Mouse (Mus musculus): Measurements from ENCODE around the gene Brd3. TPM values are rescaled to one million over a fixed set of nuclear protein-coding genes. Genes with fewer than 3 reads are reported as not detected.
A peak's percentile ranks its signal among the peaks of the same experiment; 100 is the strongest.

Gene Brd3
- polyA plus RNA-seq, 1 experiment: 21.7 TPM

- TF ChIP-seq CTCF (IDR thresholded peaks at IDR 0.05; ENCODE audit: extremely low read depth, insufficient read depth, low read length) (no peak), POLR2A (IDR thresholded peaks at IDR 0.05; ENCODE audit: extremely low read depth, insufficient read depth, low read length) (no peak)
- H3K4me1 ChIP-seq (ENCODE audit: control insufficient read depth, insufficient read depth, low read length): peaks cover 8% of the 10 kb centered on the region
- peak overlapping the region; percentile 99; the same call in 1 of the 2 replicates for H3K4me3 ChIP-seq (ENCODE audit: insufficient read depth, low read length)
- H3K27ac ChIP-seq (ENCODE audit: insufficient read depth, low read length): no peak overlapping the region
Measured at GRCm38 (mm10) chr2:27473911-27474310, 33.6 kb downstream of the Brd3 start.

DNA sequence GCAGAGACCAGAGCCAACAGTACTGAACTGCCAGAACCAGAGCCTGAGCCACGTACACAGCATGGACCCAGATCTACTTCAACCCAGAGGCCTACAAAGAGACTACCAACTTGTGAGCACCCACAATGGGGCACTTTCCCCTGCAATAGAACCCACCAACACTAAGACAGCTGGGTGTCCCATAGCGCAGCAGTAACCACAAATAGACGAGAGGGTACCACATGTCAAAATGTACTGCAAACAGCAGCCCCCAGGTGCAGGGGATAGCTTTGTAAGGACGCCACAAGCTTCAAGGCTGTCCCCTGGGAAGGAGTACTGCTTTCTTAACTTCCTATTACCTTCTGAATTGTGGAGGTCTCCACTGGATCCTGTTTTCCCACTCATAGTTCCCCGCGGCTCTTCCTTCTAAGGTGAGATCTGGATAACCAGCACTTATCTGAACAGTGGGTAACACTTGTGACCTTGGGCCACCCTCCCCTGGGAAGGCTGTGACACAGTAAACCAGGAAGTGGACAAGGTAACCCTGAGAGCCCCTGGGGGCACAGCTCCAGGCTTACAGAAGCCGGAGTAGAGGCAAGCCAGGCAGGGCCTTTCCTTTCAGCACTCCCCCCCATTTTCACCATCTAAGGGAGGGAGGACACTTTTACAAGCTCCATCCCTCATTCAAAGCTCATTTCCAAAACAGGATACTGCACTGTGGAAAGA, 34.2 kb downstream of the Brd3 start:
- H3K4me3 ChIP-seq (ENCODE audit: insufficient read depth, low read length): no peak overlapping the region
- TF ChIP-seq POLR2A (IDR thresholded peaks at IDR 0.05; ENCODE audit: extremely low read depth, insufficient read depth, low read length): no peak
- no peak for TF ChIP-seq CTCF (IDR thresholded peaks at IDR 0.05; ENCODE audit: extremely low read depth, insufficient read depth, low read length)
- H3K27ac ChIP-seq (ENCODE audit: insufficient read depth, low read length): no peak overlapping the region
- peaks cover 8% of the 10 kb centered on the region for H3K4me1 ChIP-seq (ENCODE audit: control insufficient read depth, insufficient read depth, low read length)

DNA sequence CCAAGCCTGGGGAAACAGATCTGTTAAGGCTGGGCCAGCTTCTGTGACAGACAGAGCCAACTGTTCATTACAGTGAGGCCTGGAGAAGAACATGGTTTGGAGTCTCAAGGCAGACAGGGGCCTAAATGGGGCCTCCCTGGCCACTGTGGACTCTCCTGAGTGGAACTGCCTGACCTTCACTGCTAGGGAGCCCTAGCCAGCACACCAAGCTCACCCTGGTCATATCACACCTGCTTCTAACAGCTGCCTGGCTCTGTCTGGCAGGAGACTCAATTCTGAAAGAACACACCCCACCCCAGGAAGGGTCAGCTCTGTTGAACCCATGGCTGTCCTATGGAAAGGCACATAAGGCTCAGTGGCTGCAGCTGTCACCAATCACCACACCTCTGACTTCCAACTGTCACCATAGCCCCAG, 36.3 kb downstream of the Brd3 start:
- no peak overlapping the region for H3K27ac ChIP-seq (ENCODE audit: insufficient read depth, low read length)
- peaks cover 8% of the 10 kb centered on the region for H3K4me1 ChIP-seq (ENCODE audit: control insufficient read depth, insufficient read depth, low read length)
- no peak for TF ChIP-seq CTCF (IDR thresholded peaks at IDR 0.05; ENCODE audit: extremely low read depth, insufficient read depth, low read length)
- no peak for TF ChIP-seq POLR2A (IDR thresholded peaks at IDR 0.05; ENCODE audit: extremely low read depth, insufficient read depth, low read length)
- no peak overlapping the region for H3K4me3 ChIP-seq (ENCODE audit: insufficient read depth, low read length)

- Histone ChIP-seq H3K27ac (ENCODE audit: insufficient read depth, low read length) (no peak overlapping the region), H3K4me1 (ENCODE audit: control insufficient read depth, insufficient read depth, low read length) (peaks cover 8% of the 10 kb centered on the region), H3K4me3 (ENCODE audit: insufficient read depth, low read length) (no peak overlapping the region)
- TF ChIP-seq POLR2A (IDR thresholded peaks at IDR 0.05; ENCODE audit: extremely low read depth, insufficient read depth, low read length) (no peak), CTCF (IDR thresholded peaks at IDR 0.05; ENCODE audit: extremely low read depth, insufficient read depth, low read length) (no peak)
Measured at GRCm38 (mm10) chr2:27470535-27470934, 36.9 kb downstream of the Brd3 start.

- no peak overlapping the region for H3K4me3 ChIP-seq (ENCODE audit: insufficient read depth, low read length)
- TF ChIP-seq POLR2A (IDR thresholded peaks at IDR 0.05; ENCODE audit: extremely low read depth, insufficient read depth, low read length) (no peak), CTCF (IDR thresholded peaks at IDR 0.05; ENCODE audit: extremely low read depth, insufficient read depth, low read length) (no peak)
- H3K27ac ChIP-seq (ENCODE audit: insufficient read depth, low read length): no peak overlapping the region
- H3K4me1 ChIP-seq (ENCODE audit: control insufficient read depth, insufficient read depth, low read length): peaks cover 8% of the 10 kb centered on the region
Measured at GRCm38 (mm10) chr2:27469991-27470355, 37.5 kb downstream of the Brd3 start.

- peaks cover 8% of the 10 kb centered on the region for H3K4me1 ChIP-seq (ENCODE audit: control insufficient read depth, insufficient read depth, low read length)
- TF ChIP-seq CTCF (IDR thresholded peaks at IDR 0.05; ENCODE audit: extremely low read depth, insufficient read depth, low read length) (no peak), POLR2A (IDR thresholded peaks at IDR 0.05; ENCODE audit: extremely low read depth, insufficient read depth, low read length) (no peak)
- H3K27ac ChIP-seq (ENCODE audit: insufficient read depth, low read length): no peak overlapping the region
- H3K4me3 ChIP-seq (ENCODE audit: insufficient read depth, low read length): no peak overlapping the region
Measured at GRCm38 (mm10) chr2:27469292-27469990, 38.0 kb downstream of the Brd3 start.

GRCm38 (mm10) chr2:27462901-27463300, 44.6 kb downstream of the Brd3 start:
- no peak overlapping the region for H3K27ac ChIP-seq (ENCODE audit: insufficient read depth, low read length)
- no peak overlapping the region for H3K4me3 ChIP-seq (ENCODE audit: insufficient read depth, low read length)
- no peak for TF ChIP-seq POLR2A (IDR thresholded peaks at IDR 0.05; ENCODE audit: extremely low read depth, insufficient read depth, low read length)
- TF ChIP-seq CTCF (IDR thresholded peaks at IDR 0.05; ENCODE audit: extremely low read depth, insufficient read depth, low read length): no peak
- no peaks in the 10 kb centered on the region for H3K4me1 ChIP-seq (ENCODE audit: control insufficient read depth, insufficient read depth, low read length)

- H3K4me3 ChIP-seq (ENCODE audit: insufficient read depth, low read length): no peak overlapping the region
- no peak for TF ChIP-seq CTCF (IDR thresholded peaks at IDR 0.05; ENCODE audit: extremely low read depth, insufficient read depth, low read length)
- H3K27ac ChIP-seq (ENCODE audit: insufficient read depth, low read length): no peak overlapping the region
- H3K4me1 ChIP-seq (ENCODE audit: control insufficient read depth, insufficient read depth, low read length): no peaks in the 10 kb centered on the region
Measured at GRCm38 (mm10) chr2:27461881-27462660, 45.4 kb downstream of the Brd3 start.

GRCm38 (mm10) chr2:27460651-27461050, 46.8 kb downstream of the Brd3 start:
- no peak overlapping the region for H3K4me3 ChIP-seq (ENCODE audit: insufficient read depth, low read length)
- TF ChIP-seq POLR2A (IDR thresholded peaks at IDR 0.05; ENCODE audit: extremely low read depth, insufficient read depth, low read length) (no peak), CTCF (IDR thresholded peaks at IDR 0.05; ENCODE audit: extremely low read depth, insufficient read depth, low read length) (no peak)
- no peaks in the 10 kb centered on the region for H3K4me1 ChIP-seq (ENCODE audit: control insufficient read depth, insufficient read depth, low read length)
- H3K27ac ChIP-seq (ENCODE audit: insufficient read depth, low read length): no peak overlapping the region
